Mouse (Mus musculus) forebrain, embryonic 12.5 days (tissue): ENCODE results near the gene Stk4. TPM values are rescaled to one million over a fixed set of nuclear protein-coding genes. Genes with fewer than 3 reads are reported as not detected.

Experiments
- ATAC-seq: fragments of 200-750 bp; cut with Nextera tagmentation; 2 replicates; pipeline ENCODE4 v1.8.0; 2017; ENCODE audit warnings: moderate TSS enrichment; ENCODE audit not compliant: low FRiP score
- H3K27ac ChIP-seq: fragments of 300-500 bp; sonication (generic); 2 replicates; pipeline ENCODE4 v1.5.1; 2016; ENCODE audit warnings: mild to moderate bottlenecking
- H3K27me3 ChIP-seq: fragments of 300-500 bp; sonication (generic); 2 replicates; pipeline ENCODE4 v1.6.1; 2016; ENCODE audit warnings: mild to moderate bottlenecking
- H3K36me3 ChIP-seq: fragments of 300-500 bp; sonication (generic); replicated peaks from 2 replicates; pipeline ENCODE4 v1.6.1; 2016; ENCODE audit warnings: mild to moderate bottlenecking
- H3K4me1 ChIP-seq: fragments of 300-500 bp; sonication (generic); 2 replicates; pipeline ENCODE4 v1.6.1; 2016
- H3K4me2 ChIP-seq: fragments of 300-500 bp; sonication (generic); 2 replicates; pipeline ENCODE4 v1.6.1; 2016; ENCODE audit warnings: mild to moderate bottlenecking, moderate library complexity
- H3K4me3 ChIP-seq: fragments of 300-500 bp; sonication (generic); replicated peaks from 2 replicates; pipeline ENCODE4 v1.5.1; 2016; ENCODE audit warnings: mild to moderate bottlenecking
- H3K9ac ChIP-seq: fragments of 300-500 bp; sonication (generic); 2 replicates; pipeline ENCODE4 v1.6.1; 2016; ENCODE audit warnings: mild to moderate bottlenecking
- H3K9me3 ChIP-seq: fragments of 300-500 bp; sonication (generic); 2 replicates; pipeline ENCODE4 v1.6.1; 2016
- WGBS: fragments of 180-500 bp; shearing (Covaris S2); methylation state at CpG from one replicate; pipeline ENCODE4 v1.1.7; 2016; 5-methylcytosine and 5-hydroxymethylcytosine counted together
- polyA plus RNA-seq: library from polyadenylated mRNA; unstranded; fragments of >200 nt; fragmentation: Nextera tagmentation; extraction: Ambion mirVana; gene quantifications from 2 replicates; pipeline ENCODE4 v1.2.1, GENCODE M21; 2016

Gene Stk4
- polyA plus RNA-seq, 1 experiment from 2014 or later = 37.3 TPM

GRCm38 (mm10) chr2:164083609-164084341 lies 13.7 kb downstream of the Stk4 start:
- H3K4me2 ChIP-seq = no peak overlapping the region
- peaks cover 85% of the 10 kb centered on the region for H3K36me3 ChIP-seq
- 91% methylated on average over 18 of the region's 19 CpGs for WGBS
- no peak for ATAC-seq
- H3K9me3 ChIP-seq = no peaks in the 10 kb centered on the region
- no peaks in the 10 kb centered on the region for H3K4me1 ChIP-seq
- H3K4me3 ChIP-seq = no peak overlapping the region
- no peak overlapping the region for H3K27ac ChIP-seq
- H3K9ac ChIP-seq = no peak overlapping the region
- no peaks in the 10 kb centered on the region for H3K27me3 ChIP-seq

DNA sequence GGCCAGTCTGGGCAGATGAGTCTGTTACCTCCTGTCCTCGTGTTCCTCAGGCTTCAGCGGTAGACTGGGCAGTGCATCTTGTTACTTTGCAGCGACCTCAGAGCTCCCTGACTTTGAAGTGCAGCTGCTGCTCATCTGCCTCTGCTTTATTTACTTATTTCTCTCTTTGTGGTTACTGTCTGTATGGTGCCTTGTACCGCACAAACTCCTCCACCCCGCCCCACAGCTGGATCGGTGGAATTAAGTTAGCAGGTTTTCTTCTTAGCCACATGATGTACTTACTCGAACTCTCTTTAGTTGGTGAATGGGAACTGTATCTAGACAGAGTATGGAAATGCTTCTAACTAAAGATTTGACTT lies 14.2 kb downstream of the Stk4 start:
- no peaks in the 10 kb centered on the region for H3K9me3 ChIP-seq
- no peaks in the 10 kb centered on the region for H3K27me3 ChIP-seq
- H3K4me3 ChIP-seq = no peak overlapping the region
- no peak for ATAC-seq
- H3K27ac ChIP-seq = no peak overlapping the region
- WGBS = 98% methylated on average over 7 of the region's 7 CpGs
- no peak overlapping the region for H3K4me2 ChIP-seq
- no peak overlapping the region for H3K9ac ChIP-seq
- H3K4me1 ChIP-seq = no peaks in the 10 kb centered on the region
- H3K36me3 ChIP-seq = peaks cover 91% of the 10 kb centered on the region

- no peak overlapping the region for H3K4me3 ChIP-seq
- 90% methylated on average over 6 of the region's 6 CpGs for WGBS
- peaks cover 74% of the 10 kb centered on the region for H3K36me3 ChIP-seq
- H3K27ac ChIP-seq = no peak overlapping the region
- no peak for ATAC-seq
- H3K4me2 ChIP-seq = no peak overlapping the region
- H3K27me3 ChIP-seq = no peaks in the 10 kb centered on the region
- no peak overlapping the region for H3K9ac ChIP-seq
- H3K4me1 ChIP-seq = no peaks in the 10 kb centered on the region
- H3K9me3 ChIP-seq = no peaks in the 10 kb centered on the region
These were observed 17.4 kb downstream of the Stk4 start for GRCm38 (mm10) chr2:164087416-164088017.

GRCm38 (mm10) chr2:164089508-164089907 lies 19.4 kb downstream of the Stk4 start:
- no peaks in the 10 kb centered on the region for H3K4me1 ChIP-seq
- WGBS = 91% methylated on average over 4 of the region's 4 CpGs
- no peak overlapping the region for H3K27ac ChIP-seq
- ATAC-seq = no peak
- no peak overlapping the region for H3K4me2 ChIP-seq
- H3K9ac ChIP-seq = no peak overlapping the region
- no peaks in the 10 kb centered on the region for H3K27me3 ChIP-seq
- H3K36me3 ChIP-seq = peaks cover 59% of the 10 kb centered on the region
- H3K4me3 ChIP-seq = no peak overlapping the region
- no peaks in the 10 kb centered on the region for H3K9me3 ChIP-seq

DNA sequence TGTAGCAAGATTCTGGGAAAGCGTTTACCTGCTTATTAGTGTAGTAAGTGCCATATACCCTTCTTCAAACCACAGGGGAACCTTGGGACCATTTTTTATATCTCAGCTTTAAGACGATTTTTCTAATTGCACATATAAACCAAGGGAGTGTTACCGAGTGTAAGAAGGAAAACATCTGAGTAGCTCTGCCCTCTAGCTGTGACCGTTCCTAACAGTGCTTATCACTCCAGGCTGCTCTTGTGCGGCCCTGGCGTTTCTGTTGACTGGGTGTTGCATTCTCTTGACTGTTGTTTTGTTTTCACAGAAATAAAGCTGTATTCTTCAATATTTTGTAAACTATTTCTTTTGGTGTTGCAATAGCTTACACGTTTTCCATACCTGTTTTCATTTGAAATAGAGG lies 24.0 kb downstream of the Stk4 start:
- Histone ChIP-seq H3K4me3 (no peak overlapping the region), H3K9ac (no peak overlapping the region), H3K36me3 (peaks cover 32% of the 10 kb centered on the region), H3K27me3 (no peaks in the 10 kb centered on the region), H3K4me2 (no peak overlapping the region), H3K27ac (no peak overlapping the region), H3K9me3 (no peaks in the 10 kb centered on the region), H3K4me1 (no peaks in the 10 kb centered on the region)
- ATAC-seq = no peak
- 83% methylated on average over 7 of the region's 7 CpGs for WGBS

DNA sequence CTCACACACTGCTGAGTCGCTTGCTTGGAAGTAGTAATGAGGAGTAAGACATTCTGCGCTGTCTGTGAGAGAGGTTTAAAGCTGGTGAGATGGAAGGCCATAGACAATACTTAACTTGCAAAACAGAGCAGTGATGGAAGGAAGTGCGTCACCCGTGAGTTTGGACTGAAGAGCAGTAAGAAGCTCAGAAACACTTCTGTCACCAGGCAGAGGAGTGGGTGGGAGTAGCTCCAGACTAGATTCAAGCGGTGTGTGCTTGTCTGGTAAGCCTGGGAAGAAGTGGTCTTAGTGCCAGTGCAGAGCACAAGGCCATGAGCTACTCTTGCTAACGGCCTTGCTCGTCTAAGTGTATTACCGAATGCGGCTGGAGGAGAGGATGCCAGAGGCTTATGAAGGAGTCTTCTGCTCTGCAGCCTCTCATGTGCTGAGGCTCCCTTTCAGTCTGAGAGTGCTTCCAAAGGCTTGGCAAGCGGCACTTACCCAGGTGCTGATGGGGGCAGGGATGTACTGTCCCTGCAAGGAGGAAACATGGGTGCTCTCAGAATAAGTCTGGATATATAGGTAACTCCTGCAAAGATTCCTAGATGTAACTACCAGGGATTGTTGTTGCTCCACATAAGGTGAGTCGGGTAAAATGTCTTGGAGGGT lies 28.6 kb downstream of the Stk4 start:
- H3K36me3 ChIP-seq = peaks cover 46% of the 10 kb centered on the region
- H3K4me3 ChIP-seq = no peak overlapping the region
- no peaks in the 10 kb centered on the region for H3K4me1 ChIP-seq
- 93% methylated on average over 11 of the region's 11 CpGs for whole genome bisulfite sequencing
- H3K4me2 ChIP-seq = no peak overlapping the region
- no peaks in the 10 kb centered on the region for H3K9me3 ChIP-seq
- no peak overlapping the region for H3K27ac ChIP-seq
- ATAC-seq = no peak
- no peak overlapping the region for H3K9ac ChIP-seq
- no peaks in the 10 kb centered on the region for H3K27me3 ChIP-seq

- no peak for ATAC-seq
- peaks cover 58% of the 10 kb centered on the region for H3K36me3 ChIP-seq
- no peaks in the 10 kb centered on the region for H3K9me3 ChIP-seq
- H3K4me1 ChIP-seq = no peaks in the 10 kb centered on the region
- H3K27ac ChIP-seq = no peak overlapping the region
- no peaks in the 10 kb centered on the region for H3K27me3 ChIP-seq
- no peak overlapping the region for H3K4me3 ChIP-seq
- H3K4me2 ChIP-seq = no peak overlapping the region
- 92% methylated on average over 1 of the region's 1 CpGs for WGBS
- H3K9ac ChIP-seq = no peak overlapping the region
These were observed 31.8 kb downstream of the Stk4 start for GRCm38 (mm10) chr2:164101936-164102335.

DNA sequence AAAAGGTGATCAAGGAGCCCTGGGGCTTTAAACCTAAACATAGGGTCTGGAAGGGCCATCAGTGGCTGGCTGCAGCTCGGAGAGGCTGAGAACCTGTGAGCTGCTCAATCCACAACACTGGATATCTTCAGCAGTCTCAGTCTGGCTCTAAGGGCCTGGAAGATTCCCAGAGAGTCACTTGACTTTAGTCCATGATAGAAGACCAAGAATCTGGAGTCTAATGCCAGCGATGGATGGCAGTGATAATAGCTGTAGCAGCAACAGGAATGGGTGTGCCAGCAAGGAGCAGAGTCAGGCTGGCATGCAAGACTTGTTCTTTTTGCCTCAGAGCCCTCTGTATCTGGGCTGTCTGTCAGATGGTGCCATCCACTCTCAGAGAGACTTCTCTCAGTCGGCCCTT lies 32.2 kb downstream of the Stk4 start:
- Histone ChIP-seq H3K27me3 (no peaks in the 10 kb centered on the region), H3K36me3 (peaks cover 61% of the 10 kb centered on the region), H3K9ac (no peak overlapping the region), H3K9me3 (no peaks in the 10 kb centered on the region), H3K27ac (no peak overlapping the region), H3K4me3 (no peak overlapping the region), H3K4me1 (peaks cover 4% of the 10 kb centered on the region; the same call in 1 of the 2 replicates), H3K4me2 (no peak overlapping the region)
- 88% methylated on average over 3 of the region's 3 CpGs for WGBS
- ATAC-seq = no peak

DNA sequence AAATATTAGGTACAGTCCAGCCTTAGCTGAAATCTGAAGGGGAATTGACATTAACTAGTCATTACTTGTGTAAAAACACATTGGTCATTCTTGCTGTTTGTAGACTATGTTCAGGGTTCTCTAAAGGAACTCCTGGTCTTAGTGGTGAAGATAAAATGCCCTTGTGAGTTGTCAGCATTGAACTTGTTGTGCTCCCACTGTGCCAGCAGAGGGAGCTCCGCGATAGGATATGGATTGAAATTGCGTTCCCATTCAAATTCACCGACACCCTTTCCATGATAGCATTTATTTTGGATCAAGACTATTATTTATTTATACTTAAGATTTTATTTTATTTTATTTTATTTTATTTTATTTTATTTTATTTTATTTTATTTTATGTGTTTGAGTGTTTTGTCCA lies 33.4 kb downstream of the Stk4 start:
- Histone ChIP-seq H3K9me3 (no peaks in the 10 kb centered on the region), H3K4me3 (no peak overlapping the region), H3K27ac (no peak overlapping the region), H3K4me2 (no peak overlapping the region), H3K27me3 (no peaks in the 10 kb centered on the region), H3K9ac (no peak overlapping the region), H3K36me3 (peaks cover 63% of the 10 kb centered on the region), H3K4me1 (peaks cover 6% of the 10 kb centered on the region; the same call in 1 of the 2 replicates)
- ATAC-seq = no peak
- WGBS = 40% methylated on average over 4 of the region's 4 CpGs

GRCm38 (mm10) chr2:164106287-164107035 lies 36.3 kb downstream of the Stk4 start:
- WGBS = 85% methylated on average over 14 of the region's 14 CpGs
- Histone ChIP-seq H3K4me1 (peaks cover 8% of the 10 kb centered on the region; the same call in 1 of the 2 replicates), H3K27me3 (no peaks in the 10 kb centered on the region), H3K4me3 (no peak overlapping the region), H3K9me3 (no peaks in the 10 kb centered on the region), H3K27ac (no peak overlapping the region), H3K36me3 (peaks cover 40% of the 10 kb centered on the region), H3K9ac (no peak overlapping the region), H3K4me2 (no peak overlapping the region)
- ATAC-seq = no peak

- Histone ChIP-seq H3K4me2 (no peak overlapping the region), H3K9ac (no peak overlapping the region), H3K9me3 (no peaks in the 10 kb centered on the region), H3K36me3 (peaks cover 41% of the 10 kb centered on the region), H3K27ac (no peak overlapping the region), H3K4me1 (peaks cover 8% of the 10 kb centered on the region; the same call in 1 of the 2 replicates), H3K27me3 (no peaks in the 10 kb centered on the region), H3K4me3 (no peak overlapping the region)
- ATAC-seq = no peak
- WGBS = 71% methylated on average over 16 of the region's 16 CpGs
These were observed 37.2 kb downstream of the Stk4 start for GRCm38 (mm10) chr2:164107125-164107874.

DNA sequence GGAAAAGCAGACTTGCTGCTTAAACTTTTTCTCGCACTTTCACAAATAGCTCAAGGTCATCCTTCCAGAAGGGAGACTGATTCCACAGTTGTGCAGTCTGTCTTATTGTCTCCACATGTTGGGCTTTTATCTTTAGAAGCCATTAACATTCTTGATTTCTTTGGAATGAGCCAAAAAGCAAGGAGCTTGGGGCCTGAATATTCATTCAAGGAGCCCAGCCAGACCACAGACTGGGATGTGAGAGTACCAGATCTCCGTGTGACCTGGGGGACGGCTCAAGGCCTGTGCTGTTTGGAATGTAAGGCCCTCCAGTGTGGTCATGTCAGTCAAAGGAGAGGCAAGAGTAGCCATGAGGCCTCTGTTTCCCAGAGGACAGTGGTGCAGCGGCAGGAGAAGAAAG lies 38.4 kb downstream of the Stk4 start:
- H3K36me3 ChIP-seq = peaks cover 39% of the 10 kb centered on the region
- 64% methylated on average over 4 of the region's 4 CpGs for WGBS

More for the DNA sequence above, 38.4 kb downstream of the Stk4 start:
- Histone ChIP-seq H3K4me1 (peaks cover 8% of the 10 kb centered on the region; the same call in 1 of the 2 replicates), H3K9ac (no peak overlapping the region), H3K27ac (no peak overlapping the region), H3K9me3 (no peaks in the 10 kb centered on the region), H3K4me2 (no peak overlapping the region), H3K27me3 (no peaks in the 10 kb centered on the region), H3K4me3 (no peak overlapping the region)
- ATAC-seq = no peak
